Mouse (Mus musculus) hindbrain, embryonic 15.5 days (tissue): ENCODE data around the gene Itgb2. TPM values are rescaled to one million over a fixed set of nuclear protein-coding genes. Genes with fewer than 3 reads are reported as not detected.

Experiments
- ATAC-seq: fragments of 200-750 bp; cut with Nextera tagmentation; 2 replicates; pipeline ENCODE4 v1.8.0; 2017; ENCODE audit warnings: low read depth, moderate number of reproducible peaks, moderate TSS enrichment; ENCODE audit not compliant: low FRiP score
- H3K27ac ChIP-seq: fragments of 300-500 bp; sonication (generic); replicated peaks from 2 replicates; pipeline ENCODE4 v1.5.1; 2015; ENCODE audit warnings: mild to moderate bottlenecking, inconsistent platforms
- H3K27me3 ChIP-seq: fragments of 300-500 bp; sonication (generic); 2 replicates; pipeline ENCODE4 v1.6.1; 2015; ENCODE audit warnings: control low read depth, inconsistent platforms
- H3K36me3 ChIP-seq: fragments of 300-500 bp; sonication (generic); 2 replicates; pipeline ENCODE4 v1.6.1; 2015; ENCODE audit warnings: control low read depth, inconsistent platforms
- H3K4me1 ChIP-seq: fragments of 300-500 bp; sonication (generic); replicated peaks from 2 replicates; pipeline ENCODE4 v1.6.1; 2015; ENCODE audit warnings: control low read depth, inconsistent platforms
- H3K4me2 ChIP-seq: fragments of 300-500 bp; sonication (generic); 2 replicates; pipeline ENCODE4 v1.6.1; 2015; ENCODE audit warnings: moderate library complexity, mild to moderate bottlenecking, inconsistent platforms
- H3K4me3 ChIP-seq: fragments of 300-500 bp; sonication (generic); 2 replicates; pipeline ENCODE4 v1.5.1; 2015; ENCODE audit warnings: mild to moderate bottlenecking, inconsistent platforms
- H3K9ac ChIP-seq: fragments of 300-500 bp; sonication (generic); 2 replicates; pipeline ENCODE4 v1.6.1; 2015; ENCODE audit warnings: inconsistent platforms
- H3K9me3 ChIP-seq: fragments of 300-500 bp; sonication (generic); 2 replicates; pipeline ENCODE4 v1.6.1; 2016; ENCODE audit warnings: control low read depth, inconsistent platforms
- WGBS: fragments of 180-500 bp; shearing (Covaris S2); methylation state at CpG from one replicate; pipeline ENCODE4 v1.1.7; 2015; 5-methylcytosine and 5-hydroxymethylcytosine counted together
- polyA plus RNA-seq: library from polyadenylated mRNA; unstranded; fragments of >200 nt; fragmentation: Nextera tagmentation; extraction: Ambion mirVana; gene quantifications from 2 replicates; pipeline ENCODE4 v1.2.1, GENCODE M21; 2015

Gene Itgb2
- polyA plus RNA-seq, 1 experiment from 2014 or later, result 1.1 TPM

- Histone ChIP-seq H3K9me3 (no peaks in the 10 kb centered on the region), H3K36me3 (peaks cover 25% of the 10 kb centered on the region), H3K9ac (no peak overlapping the region), H3K27ac (no peak overlapping the region; the same call in 1 of the 2 replicates), H3K27me3 (no peaks in the 10 kb centered on the region), H3K4me3 (no peak overlapping the region), H3K4me1 (peaks cover 13% of the 10 kb centered on the region), H3K4me2 (no peak overlapping the region)
- 78% methylated on average over 5 of the region's 5 CpGs for WGBS
- ATAC-seq, result no peak
Measured at GRCm38 (mm10) chr10:77506526-77506925, 23.5 kb upstream of the Itgb2 start.

- H3K36me3 ChIP-seq, result peaks cover 30% of the 10 kb centered on the region
- no peak for ATAC-seq
- 87% methylated on average over 13 of the region's 13 CpGs for WGBS
Measured at GRCm38 (mm10) chr10:77506961-77507577, 23.0 kb upstream of the Itgb2 start.

GRCm38 (mm10) chr10:77507779-77508178 lies 22.3 kb upstream of the Itgb2 start:
- H3K4me2 ChIP-seq, result no peak overlapping the region
- no peak overlapping the region for H3K27ac ChIP-seq
- no peak overlapping the region for H3K4me3 ChIP-seq
- no peaks in the 10 kb centered on the region for H3K9me3 ChIP-seq
- no peaks in the 10 kb centered on the region for H3K27me3 ChIP-seq
- WGBS, result 95% methylated on average over 4 of the region's 4 CpGs
- no peak overlapping the region for H3K9ac ChIP-seq
- peaks cover 37% of the 10 kb centered on the region for H3K36me3 ChIP-seq
- H3K4me1 ChIP-seq, result peaks cover 13% of the 10 kb centered on the region
- no peak for ATAC-seq

More at GRCm38 (mm10) chr10:77506961-77507577, 23.0 kb upstream of the Itgb2 start:
- H3K4me1 ChIP-seq, result peaks cover 13% of the 10 kb centered on the region
- no peaks in the 10 kb centered on the region for H3K27me3 ChIP-seq
- H3K27ac ChIP-seq, result no peak overlapping the region; the same call in 1 of the 2 replicates
- no peak overlapping the region for H3K4me2 ChIP-seq
- H3K9ac ChIP-seq, result no peak overlapping the region
- no peak overlapping the region for H3K4me3 ChIP-seq
- H3K9me3 ChIP-seq, result no peaks in the 10 kb centered on the region

- no peaks in the 10 kb centered on the region for H3K9me3 ChIP-seq
- H3K4me1 ChIP-seq, result peaks cover 13% of the 10 kb centered on the region
- H3K4me3 ChIP-seq, result no peak overlapping the region
- no peak overlapping the region for H3K9ac ChIP-seq
- H3K27me3 ChIP-seq, result no peaks in the 10 kb centered on the region
- no peak overlapping the region for H3K4me2 ChIP-seq
- H3K27ac ChIP-seq, result no peak overlapping the region
- WGBS, result 86% methylated on average over 3 of the region's 3 CpGs
- ATAC-seq, result no peak
- peaks cover 36% of the 10 kb centered on the region for H3K36me3 ChIP-seq
Measured at GRCm38 (mm10) chr10:77508744-77509143, 21.3 kb upstream of the Itgb2 start.

- ATAC-seq, result peak; percentile 85
- no peaks in the 10 kb centered on the region for H3K9me3 ChIP-seq
- H3K4me1 ChIP-seq, result peaks cover 19% of the 10 kb centered on the region
- H3K4me3 ChIP-seq, result no peak overlapping the region
- 38% methylated on average over 12 of the region's 12 CpGs for WGBS
- no peaks in the 10 kb centered on the region for H3K27me3 ChIP-seq
- H3K4me2 ChIP-seq, result no peak overlapping the region
- peak overlapping the region; percentile 22; the same call in 1 of the 2 replicates for H3K27ac ChIP-seq
- H3K9ac ChIP-seq, result no peak overlapping the region
- H3K36me3 ChIP-seq, result peaks cover 40% of the 10 kb centered on the region
Measured at GRCm38 (mm10) chr10:77509403-77510187, 20.5 kb upstream of the Itgb2 start.

- no peak for ATAC-seq
- WGBS, result 78% methylated on average over 15 of the region's 15 CpGs
- peaks cover 40% of the 10 kb centered on the region for H3K36me3 ChIP-seq
Measured at GRCm38 (mm10) chr10:77510225-77510982, 19.6 kb upstream of the Itgb2 start.

GRCm38 (mm10) chr10:77515385-77516348 lies 14.4 kb upstream of the Itgb2 start, which contains the start of gene Fam207a:
Fam207a (minus strand) TSS chr10:77515785.
- Histone ChIP-seq H3K36me3 (peaks cover 23% of the 10 kb centered on the region), H3K27ac (peak within 1 kb of the TSS; percentile 78), H3K4me3 (peak within 1 kb of the TSS; percentile 91), H3K4me2 (peak within 1 kb of the TSS; percentile 66), H3K4me1 (peaks cover 22% of the 10 kb centered on the region), H3K9ac (peak within 1 kb of the TSS; percentile 92), H3K27me3 (no peaks in the 10 kb centered on the region), H3K9me3 (no peaks in the 10 kb centered on the region)
- peak; percentile 94 for ATAC-seq
- WGBS, result under 1% methylated on average over 73 of the region's 75 CpGs

More at GRCm38 (mm10) chr10:77510225-77510982, 19.6 kb upstream of the Itgb2 start:
- no peak overlapping the region for H3K4me3 ChIP-seq
- H3K27me3 ChIP-seq, result no peaks in the 10 kb centered on the region
- no peak overlapping the region for H3K4me2 ChIP-seq
- H3K9me3 ChIP-seq, result no peaks in the 10 kb centered on the region
- peak overlapping the region; percentile 22; the same call in 1 of the 2 replicates for H3K27ac ChIP-seq
- no peak overlapping the region for H3K9ac ChIP-seq
- peaks cover 26% of the 10 kb centered on the region for H3K4me1 ChIP-seq

- ATAC-seq, result peak; percentile 0; the same call in 1 of the 2 replicates
- Histone ChIP-seq H3K4me3 (peak overlapping the region; percentile 91), H3K27me3 (no peaks in the 10 kb centered on the region), H3K9me3 (no peaks in the 10 kb centered on the region), H3K27ac (peak overlapping the region; percentile 78), H3K4me2 (peak overlapping the region; percentile 66), H3K4me1 (peaks cover 22% of the 10 kb centered on the region), H3K9ac (peak overlapping the region; percentile 43), H3K36me3 (peaks cover 21% of the 10 kb centered on the region)
- WGBS, result 36% methylated on average over 14 of the region's 14 CpGs
Measured at GRCm38 (mm10) chr10:77516379-77516951, 13.6 kb upstream of the Itgb2 start.

GRCm38 (mm10) chr10:77517066-77517620 lies 12.9 kb upstream of the Itgb2 start:
- H3K9me3 ChIP-seq, result no peaks in the 10 kb centered on the region
- peaks cover 24% of the 10 kb centered on the region for H3K4me1 ChIP-seq
- no peak overlapping the region for H3K4me3 ChIP-seq
- H3K9ac ChIP-seq, result no peak overlapping the region
- no peak overlapping the region for H3K4me2 ChIP-seq
- no peak overlapping the region for H3K27ac ChIP-seq
- 24% methylated on average over 20 of the region's 20 CpGs for WGBS
- peaks cover 14% of the 10 kb centered on the region for H3K36me3 ChIP-seq
- no peaks in the 10 kb centered on the region for H3K27me3 ChIP-seq
- ATAC-seq, result no peak

- Histone ChIP-seq H3K36me3 (peaks cover 8% of the 10 kb centered on the region), H3K4me1 (peaks cover 29% of the 10 kb centered on the region), H3K4me2 (no peak overlapping the region), H3K4me3 (no peak overlapping the region), H3K9ac (no peak overlapping the region), H3K27me3 (no peaks in the 10 kb centered on the region), H3K9me3 (no peaks in the 10 kb centered on the region), H3K27ac (no peak overlapping the region)
- no peak for ATAC-seq
- WGBS, result 92% methylated on average over 5 of the region's 5 CpGs
Measured at GRCm38 (mm10) chr10:77517801-77518200, 12.3 kb upstream of the Itgb2 start.
